Mouse (Mus musculus) myocyte (in vitro differentiated cells): Measurements from ENCODE around the gene Ccdc163.

Experiments
- E2F4 ChIP-seq: IDR thresholded peaks from one replicate; pipeline ENCODE4 v1.6.1; 2011; ENCODE audit warnings: mild to moderate bottlenecking, control low read depth, moderate library complexity; ENCODE audit not compliant: insufficient read depth
- MAX ChIP-seq: IDR thresholded peaks from one replicate; pipeline ENCODE4 v1.6.1; 2011; ENCODE audit warnings: low read depth, mild to moderate bottlenecking, control low read depth
- POLR2A ChIP-seq: IDR thresholded peaks from one replicate; pipeline ENCODE4 v1.6.1; 2011; ENCODE audit warnings: low read depth, mild to moderate bottlenecking, control low read depth, moderate library complexity; ENCODE audit not compliant: insufficient read length
- TCF12 ChIP-seq: IDR thresholded peaks from one replicate; pipeline ENCODE4 v1.6.1; 2011; ENCODE audit warnings: mild to moderate bottlenecking, control low read depth; ENCODE audit not compliant: poor library complexity, insufficient read depth, severe bottlenecking
- USF1 ChIP-seq: IDR thresholded peaks from one replicate; pipeline ENCODE4 v1.6.1; 2011; ENCODE audit warnings: low read depth, mild to moderate bottlenecking, control low read depth, moderate library complexity

- no peak for TF ChIP-seq USF1
- no peak for TF ChIP-seq POLR2A
- TF ChIP-seq MAX, result no peak
- TF ChIP-seq E2F4, result no peak
- no peak for TF ChIP-seq TCF12
These were observed 582 bp downstream of the Ccdc163 start for GRCm38 (mm10) chr4:116708791-116709390.
